Mouse (Mus musculus) kidney, postnatal 14 days (tissue): ENCODE results near the gene Adam8.
A peak's percentile ranks its signal among the peaks of the same experiment; 100 is the strongest.

Experiments used
- DNase-seq: peaks from one replicate; pipeline ENCODE4 v3.0.0; 2022; ENCODE audit warnings: mixed read lengths

The Adam8 gene

GRCm38 (mm10) chr7:139944291-139945240, 47.8 kb downstream of the Adam8 start:
- DNase-seq: no peak

- peak; percentile 35 for DNase-seq
Observed at GRCm38 (mm10) chr7:139943674-139944281, 48.6 kb downstream of the Adam8 start, which contains the start of gene Utf1. TSS of gene Utf1 (plus strand) at chr7:139943789.

GRCm38 (mm10) chr7:139940476-139941209, 51.7 kb downstream of the Adam8 start:
- DNase-seq: no peak

GRCm38 (mm10) chr7:139937810-139938209, 54.6 kb downstream of the Adam8 start:
- no peak for DNase-seq

GRCm38 (mm10) chr7:139937138-139937537, 55.2 kb downstream of the Adam8 start:
- DNase-seq: no peak

GRCm38 (mm10) chr7:139936705-139937104, 55.7 kb downstream of the Adam8 start:
- no peak for DNase-seq

GRCm38 (mm10) chr7:139930732-139931131, 61.6 kb downstream of the Adam8 start:
- peak; percentile 49 for DNase-seq
